Mouse (Mus musculus) small intestine, adult 2 months (tissue): ENCODE data around the gene Ilkap.

ENCODE experiments used
- CTCF ChIP-seq: fragments of 200-500 bp; IDR thresholded peaks from 2 replicates; pipeline ENCODE4 v1.5.1; 2012; ENCODE audit warnings: low read depth, mild to moderate bottlenecking, control low read depth, inconsistent platforms, low read length, moderate library complexity, mixed read lengths; ENCODE audit not compliant: insufficient replicate concordance, insufficient read length; ENCODE audit errors: extremely low read depth
- POLR2A ChIP-seq: fragments of 200-500 bp; IDR thresholded peaks from 2 replicates; pipeline ENCODE4 v1.6.1; 2012; ENCODE audit warnings: low read depth, mild to moderate bottlenecking, control low read depth, inconsistent platforms, low read length, moderate library complexity

- TF ChIP-seq CTCF = no peak
- TF ChIP-seq POLR2A = no peak
Measured at GRCm38 (mm10) chr1:91414903-91415302, 16.3 kb upstream of the Ilkap start.
